Mouse (Mus musculus) liver, postnatal 0 days (tissue): ENCODE measurements at regions not wholly inside any gene's neighbourhood (a gene's known extent, or its start where the extent isn't known, plus 50 kb on each side); places are given as distances from the start of the nearest gene placed in this dataset.
A peak's percentile ranks its signal among the peaks of the same experiment; 100 is the strongest.

Experiments
- ATAC-seq: fragments of 200-750 bp; cut with Nextera tagmentation; 2 replicates; pipeline ENCODE4 v1.8.0; 2017; ENCODE audit warnings: mild to moderate bottlenecking, moderate library complexity
- DNase-seq: peaks from one replicate; pipeline ENCODE4 v3.0.0-alpha.2; 2016
- H3K27ac ChIP-seq: fragments of 300-500 bp; sonication (generic); 2 replicates; pipeline ENCODE4 v1.5.1; 2014; ENCODE audit warnings: antibody characterized with exemption, moderate library complexity, mild to moderate bottlenecking, low read depth
- H3K27me3 ChIP-seq: fragments of 300-500 bp; sonication (generic); 2 replicates; pipeline ENCODE4 v1.6.1; 2014; ENCODE audit warnings: low read length, control low read depth, mixed read lengths; ENCODE audit not compliant: insufficient read depth
- H3K36me3 ChIP-seq: fragments of 300-500 bp; sonication (generic); replicated peaks from 2 replicates; pipeline ENCODE4 v1.6.1; 2014; ENCODE audit warnings: mild to moderate bottlenecking, control low read depth, low read length, moderate library complexity, mixed read lengths; ENCODE audit not compliant: insufficient read depth
- H3K4me1 ChIP-seq: fragments of 300-500 bp; sonication (generic); 2 replicates; pipeline ENCODE4 v1.6.1; 2014; ENCODE audit warnings: antibody characterized with exemption, mild to moderate bottlenecking, control low read depth; ENCODE audit not compliant: insufficient read depth
- H3K4me2 ChIP-seq: fragments of 300-500 bp; sonication (generic); 2 replicates; pipeline ENCODE4 v1.6.1; 2014; ENCODE audit warnings: low read depth, mild to moderate bottlenecking, low read length, moderate library complexity, mixed read lengths
- H3K4me3 ChIP-seq: fragments of 300-500 bp; sonication (generic); 2 replicates; pipeline ENCODE4 v1.5.1; 2014; ENCODE audit warnings: low read depth, low read length
- H3K9ac ChIP-seq: fragments of 300-500 bp; sonication (generic); replicated peaks from 2 replicates; pipeline ENCODE4 v1.6.1; 2014; ENCODE audit warnings: mild to moderate bottlenecking, moderate library complexity
- H3K9me3 ChIP-seq: fragments of 300-500 bp; sonication (generic); 2 replicates; pipeline ENCODE4 v1.6.1; 2016; ENCODE audit warnings: mild to moderate bottlenecking, control low read depth, low read length, mixed read lengths
- CTCF ChIP-seq: sonication (generic); IDR thresholded peaks from 2 replicates; pipeline ENCODE4 v1.5.1; 2016; ENCODE audit warnings: antibody characterized with exemption, low read depth
- EP300 ChIP-seq: IDR thresholded peaks from 2 replicates; pipeline ENCODE4 v1.6.1; 2016; ENCODE audit warnings: antibody characterized with exemption, low read depth, mild to moderate bottlenecking
- WGBS: fragments of 180-500 bp; shearing (Covaris S2); extraction: QIAGEN DNeasy Blood & Tissue Kit; methylation state at CpG from one replicate; pipeline ENCODE4 v1.1.7; 2014; ENCODE audit not compliant: insufficient replicate concordance; 5-methylcytosine and 5-hydroxymethylcytosine counted together

- H3K9ac ChIP-seq = no peak overlapping the region
- no peak for DNase-seq
- no peak overlapping the region for H3K27ac ChIP-seq
- no peak overlapping the region for H3K4me2 ChIP-seq
- WGBS = 81% methylated on average over 5 of the region's 5 CpGs
- no peaks in the 10 kb centered on the region for H3K27me3 ChIP-seq
- no peaks in the 10 kb centered on the region for H3K36me3 ChIP-seq
- TF ChIP-seq CTCF (no peak), EP300 (no peak)
- no peak overlapping the region for H3K4me3 ChIP-seq
- no peak for ATAC-seq
- no peaks in the 10 kb centered on the region for H3K4me1 ChIP-seq
- H3K9me3 ChIP-seq = no peaks in the 10 kb centered on the region
These were observed 75.6 kb upstream of the 1700025G04Rik start for GRCm38 (mm10) chr1:152165490-152165905.

GRCm38 (mm10) chr1:152164843-152165489 is 75.0 kb upstream of the 1700025G04Rik start:
- Histone ChIP-seq H3K9me3 (no peaks in the 10 kb centered on the region), H3K27me3 (no peaks in the 10 kb centered on the region), H3K4me2 (no peak overlapping the region), H3K4me1 (no peaks in the 10 kb centered on the region), H3K9ac (no peak overlapping the region), H3K36me3 (no peaks in the 10 kb centered on the region), H3K27ac (no peak overlapping the region), H3K4me3 (no peak overlapping the region)
- ATAC-seq (no peak), DNase-seq (no peak)
- TF ChIP-seq EP300 = no peak
- TF ChIP-seq CTCF = no peak
- WGBS = 56% methylated on average over 12 of the region's 12 CpGs

- DNase-seq (no peak), ATAC-seq (no peak)
- Histone ChIP-seq H3K4me3 (no peak overlapping the region), H3K27ac (no peak overlapping the region), H3K36me3 (no peaks in the 10 kb centered on the region), H3K4me1 (no peaks in the 10 kb centered on the region), H3K9me3 (no peaks in the 10 kb centered on the region), H3K27me3 (no peaks in the 10 kb centered on the region), H3K4me2 (no peak overlapping the region), H3K9ac (no peak overlapping the region)
- TF ChIP-seq EP300 (no peak), CTCF (no peak)
- 60% methylated on average over 5 of the region's 5 CpGs for WGBS
These were observed 74.3 kb upstream of the 1700025G04Rik start for GRCm38 (mm10) chr1:152164212-152164611.

- TF ChIP-seq CTCF (no peak), EP300 (no peak)
- Histone ChIP-seq H3K4me2 (no peak overlapping the region), H3K9ac (no peak overlapping the region), H3K4me1 (no peaks in the 10 kb centered on the region), H3K27ac (no peak overlapping the region; the same call in 1 of the 2 replicates), H3K9me3 (no peaks in the 10 kb centered on the region), H3K36me3 (no peaks in the 10 kb centered on the region), H3K27me3 (no peaks in the 10 kb centered on the region), H3K4me3 (no peak overlapping the region)
- peak; percentile 64 for ATAC-seq
- DNase-seq = no peak
- WGBS = 35% methylated on average over 5 of the region's 5 CpGs
These were observed 62.5 kb upstream of the 1700025G04Rik start for GRCm38 (mm10) chr1:152152474-152152873.

- Histone ChIP-seq H3K27me3 (no peaks in the 10 kb centered on the region), H3K27ac (no peak overlapping the region), H3K9ac (no peak overlapping the region), H3K4me3 (no peak overlapping the region), H3K4me2 (no peak overlapping the region), H3K36me3 (no peaks in the 10 kb centered on the region), H3K9me3 (no peaks in the 10 kb centered on the region), H3K4me1 (no peaks in the 10 kb centered on the region)
- 73% methylated on average over 3 of the region's 3 CpGs for WGBS
- no peak for TF ChIP-seq EP300
- no peak for TF ChIP-seq CTCF
- DNase-seq (no peak), ATAC-seq (no peak)
These were observed 58.8 kb upstream of the 1700025G04Rik start for GRCm38 (mm10) chr1:152148731-152149130.

- Histone ChIP-seq H3K9me3 (0 out of 2 replicates have a peak, but pooled peaks cover 3% of the 10 kb centered on the region), H3K4me1 (no peaks in the 10 kb centered on the region), H3K27ac (no peak overlapping the region), H3K4me2 (no peak overlapping the region), H3K36me3 (no peaks in the 10 kb centered on the region), H3K4me3 (no peak overlapping the region), H3K27me3 (no peaks in the 10 kb centered on the region), H3K9ac (no peak overlapping the region)
- ATAC-seq (no peak), DNase-seq (no peak)
- 61% methylated on average over 5 of the region's 5 CpGs for WGBS
- TF ChIP-seq EP300 (no peak), CTCF (no peak)
These were observed 50.2 kb upstream of the 1700025G04Rik start for GRCm38 (mm10) chr1:152140175-152140574.
